Mouse (Mus musculus) mouse embryonic stem cell (cell line): ENCODE results near the gene Tfe3.
"Not testable (repeated sequence)": the region's sequence is repeated elsewhere in the genome, so short reads cannot be mapped to it uniquely, and the experiment has no call there.

Experiments
- in situ Hi-C, 2 experiments: fragments of 300-500 bp; cut with MboI; formaldehyde crosslinking; loops; 1 replicate in 1 of 2; 3 replicates in 1 of 2; pipeline ENCODE4 v1.14.3; 2019 to 2020; ENCODE audit warnings: low sequenced_read_pairs in 2 of 2, low pct_unique_long_range_greater_than_20kb in 1 of 2, mixed read lengths in 1 of 2; ENCODE audit not compliant: unreplicated experiment in 1 of 2

Gene Tfe3

GRCm38 (mm10) chrX:7743470-7743869 lies 18.9 kb upstream of the Tfe3 start:
- in situ Hi-C loops = loop anchor here in 1 of 2 experiments (10.0 kb wide), 1 partner anchor 51 kb away; no protein-coding TSS in a partner anchor

- in situ Hi-C loops = loop anchor here in 1 of 2 experiments (10.0 kb wide), 1 partner anchor 50 kb away; no protein-coding TSS in a partner anchor
These were observed 17.4 kb upstream of the Tfe3 start for GRCm38 (mm10) chrX:7744940-7745339.

- in situ Hi-C loops = loop anchor here in 1 of 2 experiments (10.0 kb wide), 1 partner anchor 49 kb away; no protein-coding TSS in a partner anchor
These were observed 16.9 kb upstream of the Tfe3 start for GRCm38 (mm10) chrX:7745429-7745828.

GRCm38 (mm10) chrX:7750432-7751116 lies 11.8 kb upstream of the Tfe3 start, which contains the start of gene Ccdc120:
Gene Ccdc120 (minus strand): TSS chrX:7750905.
- in situ Hi-C loops = no loop called here

- in situ Hi-C loops = not testable (repeated sequence)
These were observed 8.7 kb upstream of the Tfe3 start for GRCm38 (mm10) chrX:7753627-7754026.

- in situ Hi-C loops = no loop called here
These were observed 499 bp downstream of the Tfe3 start for GRCm38 (mm10) chrX:7762921-7763197.

GRCm38 (mm10) chrX:7763631-7764393 lies 1.5 kb downstream of the Tfe3 start:
- in situ Hi-C loops = no loop called here

GRCm38 (mm10) chrX:7764657-7765280 lies 2.4 kb downstream of the Tfe3 start:
- in situ Hi-C loops = no loop called here

- in situ Hi-C loops = no loop called here
These were observed 2.9 kb downstream of the Tfe3 start for GRCm38 (mm10) chrX:7765281-7765670.

- in situ Hi-C loops = no loop called here
These were observed 3.4 kb downstream of the Tfe3 start for GRCm38 (mm10) chrX:7765764-7766163.

- in situ Hi-C loops = no loop called here
These were observed 7.1 kb downstream of the Tfe3 start for GRCm38 (mm10) chrX:7769302-7770017.

GRCm38 (mm10) chrX:7772766-7773165 lies 10.4 kb downstream of the Tfe3 start:
- in situ Hi-C loops = no loop called here

GRCm38 (mm10) chrX:7775501-7776205 lies 13.3 kb downstream of the Tfe3 start:
- in situ Hi-C loops = no loop called here

GRCm38 (mm10) chrX:7776329-7777082 lies 14.1 kb downstream of the Tfe3 start:
- in situ Hi-C loops = no loop called here

GRCm38 (mm10) chrX:7778450-7779244 lies 16.3 kb downstream of the Tfe3 start:
- in situ Hi-C loops = no loop called here

GRCm38 (mm10) chrX:7779294-7779693 lies 16.9 kb downstream of the Tfe3 start:
- in situ Hi-C loops = no loop called here

GRCm38 (mm10) chrX:7782603-7783092 lies 20.3 kb downstream of the Tfe3 start:
- in situ Hi-C loops = no loop called here
